Mouse (Mus musculus): ENCODE data around the gene Haus8. TPM values are rescaled to one million over a fixed set of nuclear protein-coding genes. Genes with fewer than 3 reads are reported as not detected.
"Not testable (repeated sequence)": the region's sequence is repeated elsewhere in the genome, so short reads cannot be mapped to it uniquely, and the experiment has no call there.

Gene Haus8
- polyA plus RNA-seq, 1 experiment: 34.3 TPM

DNA sequence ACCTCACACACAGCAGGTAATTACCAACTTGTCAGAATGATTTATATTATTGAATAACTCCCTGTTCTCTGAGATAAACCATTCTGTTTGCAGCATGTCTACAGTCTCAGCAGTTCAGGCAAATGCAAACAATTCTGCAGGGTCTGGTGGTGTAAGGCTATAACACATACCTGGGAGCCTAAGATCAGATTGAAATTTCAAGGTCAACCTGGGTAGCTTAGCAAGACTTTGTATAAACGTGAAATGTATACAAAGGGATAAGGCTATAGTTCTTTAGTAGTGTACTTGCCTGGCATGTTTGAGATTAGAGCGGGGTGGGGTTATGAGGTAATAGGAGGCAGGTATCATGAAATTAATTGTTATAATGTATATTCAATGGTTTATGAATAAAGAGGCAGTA is 30.0 kb downstream of the Haus8 start:
- Histone ChIP-seq H3K27ac (ENCODE audit: insufficient read depth, low read length) (no peak overlapping the region), H3K9ac (ENCODE audit: low read depth, poor library complexity, severe bottlenecking) (no peak overlapping the region), H3K9me3 (replicated peaks; ENCODE audit: control insufficient read depth, insufficient read depth, low read length, poor library complexity, severe bottlenecking) (no peaks in the 10 kb centered on the region), H3K36me3 (ENCODE audit: control insufficient read depth, insufficient read depth, low read length, poor library complexity, severe bottlenecking) (no peaks in the 10 kb centered on the region), H3K4me1 (ENCODE audit: control insufficient read depth, insufficient read depth, low read length) (no peaks in the 10 kb centered on the region), H3K27me3 (ENCODE audit: control insufficient read depth, insufficient read depth, low read length, poor library complexity, severe bottlenecking) (no peaks in the 10 kb centered on the region), H3K4me3 (ENCODE audit: low read depth, low read length) (no peak overlapping the region)
- TF ChIP-seq POLR2A (IDR thresholded peaks at IDR 0.05; ENCODE audit: insufficient read depth, low read length) (no peak), CTCF (IDR thresholded peaks at IDR 0.05; ENCODE audit: low read depth, low read length) (no peak), EP300 (IDR thresholded peaks at IDR 0.05; ENCODE audit: insufficient read depth, low read depth, low read length) (no peak)

DNA sequence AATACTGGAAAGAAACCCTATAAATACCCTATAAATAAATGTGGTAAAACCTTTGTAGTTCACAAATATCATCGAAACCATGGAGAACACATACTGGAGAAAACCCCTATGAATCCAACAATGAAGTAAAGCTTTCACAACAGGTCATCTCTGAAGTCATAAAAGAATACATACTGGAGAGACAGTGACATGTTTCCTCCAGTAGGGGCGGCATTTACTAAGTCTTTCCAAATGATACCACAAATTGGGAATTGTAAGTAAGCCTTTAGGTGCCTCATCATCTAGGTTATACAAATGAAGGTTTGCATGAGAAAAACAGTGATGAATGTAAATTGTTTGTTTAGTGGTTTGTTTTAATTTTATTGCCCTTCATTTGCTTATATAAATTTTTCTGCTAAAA is 48.2 kb downstream of the Haus8 start:
- Histone ChIP-seq H3K9me3 (replicated peaks; ENCODE audit: control insufficient read depth, insufficient read depth, low read length, poor library complexity, severe bottlenecking) (no peaks in the 10 kb centered on the region), H3K27ac (ENCODE audit: insufficient read depth, low read length) (no peak overlapping the region), H3K4me3 (ENCODE audit: low read depth, low read length) (no peak overlapping the region), H3K36me3 (ENCODE audit: control insufficient read depth, insufficient read depth, low read length, poor library complexity, severe bottlenecking) (no peaks in the 10 kb centered on the region), H3K9ac (ENCODE audit: low read depth, poor library complexity, severe bottlenecking) (no peak overlapping the region), H3K4me1 (ENCODE audit: control insufficient read depth, insufficient read depth, low read length) (no peaks in the 10 kb centered on the region), H3K27me3 (ENCODE audit: control insufficient read depth, insufficient read depth, low read length, poor library complexity, severe bottlenecking) (no peaks in the 10 kb centered on the region)
- no peak for TF ChIP-seq CTCF (IDR thresholded peaks at IDR 0.05; ENCODE audit: low read depth, low read length)
- no peak for TF ChIP-seq EP300 (IDR thresholded peaks at IDR 0.05; ENCODE audit: insufficient read depth, low read depth, low read length)
- no peak for TF ChIP-seq POLR2A (IDR thresholded peaks at IDR 0.05; ENCODE audit: insufficient read depth, low read length)

DNA sequence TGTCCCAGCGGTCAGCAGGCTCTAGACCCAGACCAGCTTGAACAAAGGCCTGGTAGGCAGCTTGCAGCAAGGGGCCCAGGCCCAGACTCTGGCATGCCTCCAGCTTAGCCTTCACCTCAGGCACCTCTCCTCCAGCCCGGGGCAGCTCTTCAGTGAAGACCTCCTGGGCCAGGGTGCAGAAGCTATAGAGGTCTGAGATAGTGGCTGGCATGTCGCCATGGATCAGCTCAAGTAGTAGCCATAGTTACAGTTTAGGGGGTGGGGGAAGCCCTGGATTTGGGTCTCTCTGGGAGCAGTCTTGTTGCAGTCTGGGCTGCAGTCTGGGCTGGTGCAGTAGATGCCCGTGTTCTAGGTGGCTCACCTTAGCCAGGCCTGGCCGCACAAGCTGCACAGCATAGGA is 58.5 kb downstream of the Haus8 start:
- H3K9me3 ChIP-seq (replicated peaks; ENCODE audit: control insufficient read depth, insufficient read depth, low read length, poor library complexity, severe bottlenecking); H3K9ac ChIP-seq (ENCODE audit: low read depth, poor library complexity, severe bottlenecking); H3K4me1 ChIP-seq (ENCODE audit: control insufficient read depth, insufficient read depth, low read length); H3K27me3 ChIP-seq (ENCODE audit: control insufficient read depth, insufficient read depth, low read length, poor library complexity, severe bottlenecking); H3K27ac ChIP-seq (ENCODE audit: insufficient read depth, low read length); H3K4me3 ChIP-seq (ENCODE audit: low read depth, low read length); H3K36me3 ChIP-seq (ENCODE audit: control insufficient read depth, insufficient read depth, low read length, poor library complexity, severe bottlenecking): not testable (repeated sequence)

DNA sequence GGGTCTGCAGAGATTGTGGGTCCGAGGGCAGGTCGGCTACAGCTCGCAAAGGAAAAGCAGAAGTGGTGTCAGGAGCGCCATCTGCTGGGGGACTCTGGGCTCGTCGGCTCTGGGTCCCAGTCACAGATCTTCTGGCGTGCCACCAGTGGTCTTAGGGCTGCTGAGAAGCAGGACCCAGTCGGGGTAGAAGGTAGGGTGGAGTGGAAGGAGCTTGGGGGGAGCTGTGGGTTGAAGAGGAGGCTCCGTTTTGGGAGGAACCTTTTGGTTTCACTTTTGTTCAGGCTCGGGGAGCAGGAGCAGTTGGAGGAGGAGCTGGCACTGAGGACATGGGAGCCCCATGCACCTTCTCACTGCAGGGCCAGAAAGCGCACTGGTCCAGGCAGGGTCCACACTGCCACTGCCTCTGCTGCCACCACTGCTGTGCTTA is 67.2 kb downstream of the Haus8 start:
- not testable (repeated sequence) for H3K36me3 ChIP-seq (ENCODE audit: control insufficient read depth, insufficient read depth, low read length, poor library complexity, severe bottlenecking); H3K4me1 ChIP-seq (ENCODE audit: control insufficient read depth, insufficient read depth, low read length); H3K27me3 ChIP-seq (ENCODE audit: control insufficient read depth, insufficient read depth, low read length, poor library complexity, severe bottlenecking); H3K9me3 ChIP-seq (replicated peaks; ENCODE audit: control insufficient read depth, insufficient read depth, low read length, poor library complexity, severe bottlenecking); H3K27ac ChIP-seq (ENCODE audit: insufficient read depth, low read length)
- Histone ChIP-seq H3K4me3 (ENCODE audit: low read depth, low read length) (peak overlapping the region; percentile 46; the same call in 1 of the 2 replicates), H3K9ac (ENCODE audit: low read depth, poor library complexity, severe bottlenecking) (peak overlapping the region; percentile 48; the same call in 1 of the 2 replicates)

Other genes starting within 250 kb of the Haus8 start
- gene Myo9b, start 220 bp downstream of the Haus8 start, polyA plus RNA-seq (2011; ENCODE audit: insufficient read depth, insufficient read length, low read depth, missing spikeins): 37.3 and 39.0 TPM in 2 replicates
- gene Use1, start 93.9 kb upstream of the Haus8 start, polyA plus RNA-seq (2011; ENCODE audit: insufficient read depth, insufficient read length, low read depth, missing spikeins): 63.2 and 68.7 TPM in 2 replicates
- gene Ocel1, start 98.4 kb upstream of the Haus8 start, polyA plus RNA-seq (2011; ENCODE audit: insufficient read depth, insufficient read length, low read depth, missing spikeins): 1.9 and 3.2 TPM in 2 replicates
- gene Nr2f6, start 109.0 kb upstream of the Haus8 start, polyA plus RNA-seq (2011; ENCODE audit: insufficient read depth, insufficient read length, low read depth, missing spikeins): 23.0 and 23.9 TPM in 2 replicates
- gene Ushbp1, start 122.9 kb upstream of the Haus8 start, polyA plus RNA-seq (2011; ENCODE audit: insufficient read depth, insufficient read length, low read depth, missing spikeins): not detected in 2 replicates
- 82.0 and 102 TPM in 2 replicates for gene Babam1, start 123.9 kb upstream of the Haus8 start, polyA plus RNA-seq (2011; ENCODE audit: insufficient read depth, insufficient read length, low read depth, missing spikeins)
- 10.9 and 11.2 TPM in 2 replicates for gene Ankle1, start 133.1 kb upstream of the Haus8 start, polyA plus RNA-seq (2011; ENCODE audit: insufficient read depth, insufficient read length, low read depth, missing spikeins)
- gene Abhd8, start 190.7 kb upstream of the Haus8 start, polyA plus RNA-seq (2011; ENCODE audit: insufficient read depth, insufficient read length, low read depth, missing spikeins): 10.1 and 13.7 TPM in 2 replicates
- 68.1 and 77.0 TPM in 2 replicates for gene Mrpl34, start 192.0 kb upstream of the Haus8 start, polyA plus RNA-seq (2011; ENCODE audit: insufficient read depth, insufficient read length, low read depth, missing spikeins)
- gene Dda1, start 196.3 kb upstream of the Haus8 start, polyA plus RNA-seq (2011; ENCODE audit: insufficient read depth, insufficient read length, low read depth, missing spikeins): 37.5 and 38.2 TPM in 2 replicates
- 7.0 and 7.1 TPM in 2 replicates for gene Ano8, start 213.0 kb upstream of the Haus8 start, polyA plus RNA-seq (2011; ENCODE audit: insufficient read depth, insufficient read length, low read depth, missing spikeins)
- 14.8 and 16.3 TPM in 2 replicates for gene Gtpbp3, start 215.2 kb upstream of the Haus8 start, polyA plus RNA-seq (2011; ENCODE audit: insufficient read depth, insufficient read length, low read depth, missing spikeins)
- gene Plvap, start 238.8 kb upstream of the Haus8 start, polyA plus RNA-seq (2011; ENCODE audit: insufficient read depth, insufficient read length, low read depth, missing spikeins): 4.0 and 4.4 TPM in 2 replicates

Data from ES-Bruce4 (cell line).